Mouse (Mus musculus): ENCODE data around the gene Prkca.

Prkca gene

GRCm38 (mm10) chr11:107989241-107989640, 354.5 kb downstream of the Prkca start:
- DNase-seq = no peak

GRCm38 (mm10) chr11:107985941-107986340, 357.8 kb downstream of the Prkca start:
- DNase-seq = no peak

GRCm38 (mm10) chr11:107983883-107984282, 359.8 kb downstream of the Prkca start:
- DNase-seq = peak in 1 of 2 experiments; percentile 22

GRCm38 (mm10) chr11:107983224-107983623, 360.5 kb downstream of the Prkca start:
- peak in 1 of 2 experiments; percentile 17 for DNase-seq

- peak; percentile 89 to 91 for DNase-seq
Measured at GRCm38 (mm10) chr11:107982225-107982896, 361.4 kb downstream of the Prkca start.

GRCm38 (mm10) chr11:107979497-107980174, 364.1 kb downstream of the Prkca start:
- DNase-seq = no peak

GRCm38 (mm10) chr11:107969943-107970342, 373.8 kb downstream of the Prkca start:
- DNase-seq = no peak

- peak; percentile 49 to 55 for DNase-seq
Measured at GRCm38 (mm10) chr11:107968147-107968546, 375.6 kb downstream of the Prkca start.

GRCm38 (mm10) chr11:107966229-107966628, 377.5 kb downstream of the Prkca start:
- peak in 1 of 2 experiments; percentile 31 for DNase-seq

- peak; percentile 97 to 98 for DNase-seq
Measured at GRCm38 (mm10) chr11:107965449-107965848, 378.3 kb downstream of the Prkca start.

GRCm38 (mm10) chr11:107957566-107958350, 386.0 kb downstream of the Prkca start:
- DNase-seq = no peak

- DNase-seq = peak; percentile 59 to 65
Measured at GRCm38 (mm10) chr11:107955191-107956062, 388.3 kb downstream of the Prkca start.

- DNase-seq = peak; percentile 79 to 88
Measured at GRCm38 (mm10) chr11:107951431-107951830, 392.3 kb downstream of the Prkca start.

GRCm38 (mm10) chr11:107950658-107951057, 393.1 kb downstream of the Prkca start:
- no peak for DNase-seq

GRCm38 (mm10) chr11:107950211-107950610, 393.5 kb downstream of the Prkca start:
- peak; percentile 80 to 83 for DNase-seq

GRCm38 (mm10) chr11:107947951-107948350, 395.8 kb downstream of the Prkca start:
- no peak for DNase-seq

GRCm38 (mm10) chr11:107946823-107947222, 396.9 kb downstream of the Prkca start:
- no peak for DNase-seq

- no peak for DNase-seq
Measured at GRCm38 (mm10) chr11:107936929-107937328, 406.8 kb downstream of the Prkca start.

GRCm38 (mm10) chr11:107931721-107932120, 412.0 kb downstream of the Prkca start:
- no peak for DNase-seq

- no peak for DNase-seq
Measured at GRCm38 (mm10) chr11:107931288-107931687, 412.4 kb downstream of the Prkca start.

- DNase-seq = no peak
Measured at GRCm38 (mm10) chr11:107929712-107930111, 414.0 kb downstream of the Prkca start.

- DNase-seq = peak in 1 of 2 experiments; percentile 24
Measured at GRCm38 (mm10) chr11:107919852-107920508, 423.7 kb downstream of the Prkca start.

All from cerebellum, postnatal 10 days (tissue).